Mouse (Mus musculus): ENCODE measurements around the gene Ust.

Ust gene

DNA sequence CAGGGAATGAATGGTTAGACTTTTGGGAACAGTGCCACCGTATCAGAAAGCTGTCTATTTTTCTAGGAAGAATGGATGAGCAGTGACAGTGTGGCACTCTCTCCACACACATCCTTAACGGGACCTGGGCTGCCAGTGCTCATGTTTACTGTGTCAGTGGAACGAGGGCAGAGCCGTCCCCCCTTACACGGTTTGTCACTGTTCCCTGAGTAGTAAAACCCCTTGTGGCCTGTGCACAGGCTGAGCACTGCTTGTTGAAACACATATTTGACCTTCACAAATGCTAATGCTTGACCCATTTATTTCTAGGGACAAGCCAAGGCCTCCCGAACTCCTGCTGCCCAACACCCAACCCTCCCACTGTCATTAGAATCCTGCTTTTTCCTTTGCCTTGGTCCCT lies 209.2 kb downstream of the Ust start:
- no peak for DNase-seq

DNA sequence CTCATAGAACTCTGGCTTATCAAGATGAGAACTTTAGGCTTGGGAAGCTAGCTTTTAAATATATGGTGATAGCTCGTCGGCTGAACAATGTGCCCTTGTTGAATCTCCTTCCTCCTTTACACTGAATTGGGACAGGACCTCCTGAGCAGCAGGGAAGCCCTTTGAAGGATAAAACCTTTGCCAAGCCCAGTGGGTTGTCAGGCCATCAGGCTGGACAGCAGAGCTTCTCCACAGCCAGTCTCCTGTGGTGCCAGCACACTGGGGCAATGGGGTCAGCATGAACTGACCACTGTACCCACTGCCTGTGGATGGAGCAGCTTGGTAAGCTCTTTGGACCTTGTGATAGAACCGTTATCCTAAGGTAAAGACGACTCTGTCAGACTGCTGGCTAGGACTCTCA lies 214.4 kb downstream of the Ust start:
- DNase-seq, result no peak

DNA sequence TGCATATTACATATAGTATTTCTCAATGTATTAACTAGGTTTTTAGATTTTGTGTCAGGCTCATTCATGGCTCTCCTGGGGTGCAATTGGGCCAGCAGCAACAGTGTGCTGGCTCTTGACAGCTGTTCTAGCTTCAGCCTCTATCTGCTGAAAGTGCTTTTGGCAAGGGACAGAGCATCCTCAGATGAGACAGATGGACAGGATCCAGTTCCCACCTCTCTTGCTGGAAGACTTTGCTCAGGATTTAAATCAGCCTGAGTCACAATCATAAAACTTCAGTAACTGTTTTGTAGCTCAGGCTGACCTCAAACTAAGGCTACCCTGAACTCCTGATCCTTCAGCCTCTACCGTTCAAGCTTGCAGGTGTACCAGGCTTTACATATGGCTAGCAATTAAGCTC lies 219.5 kb downstream of the Ust start:
- no peak for DNase-seq

DNA sequence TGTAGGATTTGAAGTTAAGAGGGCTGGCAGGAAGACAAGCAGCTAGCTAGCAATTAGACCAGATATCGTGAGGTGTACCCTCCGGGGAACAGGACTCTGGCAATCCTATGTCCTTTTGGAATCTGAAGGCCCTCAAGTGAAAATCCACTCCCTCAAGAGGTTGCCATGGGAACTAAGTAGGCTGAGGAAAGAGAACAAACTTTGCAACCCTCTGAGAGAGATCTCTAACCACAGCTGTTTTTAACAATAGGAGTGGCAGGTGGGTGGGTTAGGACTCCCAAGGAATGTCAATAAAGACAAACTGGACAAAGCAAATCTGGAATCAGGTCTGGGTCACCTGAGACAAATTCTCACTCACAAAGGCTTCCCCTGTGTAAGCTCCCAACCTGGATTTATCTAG lies 221.4 kb downstream of the Ust start:
- DNase-seq, result no peak

DNA sequence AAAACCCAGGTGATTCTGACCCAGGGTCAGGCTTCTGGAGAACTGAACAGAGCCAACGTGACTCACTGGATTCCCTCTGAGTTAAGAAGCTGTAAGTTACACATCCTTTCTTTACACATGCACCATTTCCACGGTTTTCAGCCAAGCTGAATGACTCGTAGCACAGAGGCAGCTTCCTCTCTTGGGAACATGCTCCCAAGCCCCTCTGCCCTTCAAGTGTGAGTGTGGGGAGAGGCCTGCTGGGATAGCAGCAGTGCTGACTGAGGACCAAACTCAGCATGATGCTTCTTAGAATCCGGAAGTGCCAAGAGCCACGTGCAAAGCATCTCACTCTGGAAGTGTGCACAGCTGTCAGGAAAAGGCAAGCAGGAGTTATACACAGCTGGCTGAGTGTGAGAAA lies 228.0 kb downstream of the Ust start:
- no peak for DNase-seq

DNA sequence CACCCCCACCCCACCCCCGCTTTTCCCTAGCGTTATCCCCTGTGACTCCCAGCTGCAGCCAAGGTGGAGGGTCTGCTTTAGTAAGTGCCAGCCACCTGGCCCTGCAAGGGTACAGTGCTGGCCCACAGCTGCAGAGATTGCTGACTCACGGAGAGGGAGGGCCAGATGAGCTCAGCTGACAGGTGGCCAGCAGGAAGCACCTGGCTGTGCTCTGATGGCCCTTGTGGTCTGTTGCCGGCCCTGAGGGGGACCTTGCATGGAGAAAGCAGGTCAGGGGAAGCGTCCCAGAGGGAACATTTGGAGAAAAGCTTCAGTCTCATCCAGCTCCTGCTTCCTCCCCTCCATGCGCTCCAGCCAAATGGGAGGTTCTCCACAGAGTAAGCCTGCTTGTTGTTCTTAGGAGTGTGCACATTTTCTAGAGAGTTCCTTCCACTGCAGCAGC lies 231.3 kb downstream of the Ust start:
- peak; percentile 28 to 42 for DNase-seq

DNA sequence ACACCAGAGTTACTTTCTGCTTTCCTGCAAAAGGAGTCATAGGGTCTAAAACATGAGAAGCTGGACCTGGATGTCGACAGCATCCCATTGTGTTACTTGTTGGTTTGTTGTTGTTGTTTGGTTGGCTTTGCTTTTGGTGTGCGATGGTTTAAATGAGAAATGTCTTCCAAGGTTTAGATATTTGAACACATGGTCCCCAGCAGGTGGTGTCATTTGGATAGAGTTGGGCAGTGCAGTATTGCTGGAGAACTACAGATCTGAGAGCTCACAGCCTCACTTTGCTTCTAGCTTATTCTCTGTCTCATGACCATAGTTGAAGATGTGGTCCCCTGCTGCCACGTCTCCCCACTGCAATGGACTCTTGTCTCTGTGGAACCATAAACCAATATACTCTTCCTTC lies 234.6 kb downstream of the Ust start:
- no peak for DNase-seq

DNA sequence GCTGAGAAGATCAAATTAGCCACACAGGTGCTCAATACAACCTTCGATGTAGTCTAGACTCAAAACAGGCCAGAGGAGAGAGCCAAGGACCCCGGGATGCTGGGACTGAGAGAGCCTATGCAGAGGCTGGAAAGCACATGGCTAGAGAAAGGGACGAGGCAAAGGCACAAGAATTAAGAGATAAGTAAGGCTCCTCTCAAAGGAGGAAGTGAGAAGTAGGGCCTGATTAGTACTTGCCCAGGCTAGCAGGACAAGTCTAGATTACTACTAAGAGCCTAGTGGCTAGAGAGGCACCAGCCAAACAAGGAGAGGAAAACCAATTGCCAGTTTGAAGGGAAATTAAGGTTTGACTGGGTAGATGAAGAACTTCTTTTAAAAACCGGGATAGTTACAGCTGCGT lies 241.5 kb downstream of the Ust start:
- DNase-seq, result no peak

DNA sequence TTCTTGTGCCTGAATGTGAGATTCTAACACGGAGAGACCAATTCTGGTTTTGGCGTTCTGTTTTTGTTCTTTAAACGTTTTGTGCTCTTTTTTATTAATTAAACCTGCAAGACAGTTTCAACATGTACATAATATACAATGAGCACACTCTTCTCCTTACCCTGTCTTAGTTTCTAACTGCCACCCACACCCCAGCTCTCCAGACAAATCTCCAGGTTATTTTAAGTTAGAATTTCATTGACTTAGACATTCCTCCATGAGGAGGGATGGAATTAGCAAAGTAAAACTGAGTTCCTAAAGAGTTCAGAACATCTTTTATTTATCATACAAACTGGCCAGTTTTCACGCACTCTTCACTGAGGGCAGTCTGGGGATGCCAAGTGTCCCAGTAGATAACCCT lies 248.9 kb downstream of the Ust start:
- DNase-seq, result no peak

DNA sequence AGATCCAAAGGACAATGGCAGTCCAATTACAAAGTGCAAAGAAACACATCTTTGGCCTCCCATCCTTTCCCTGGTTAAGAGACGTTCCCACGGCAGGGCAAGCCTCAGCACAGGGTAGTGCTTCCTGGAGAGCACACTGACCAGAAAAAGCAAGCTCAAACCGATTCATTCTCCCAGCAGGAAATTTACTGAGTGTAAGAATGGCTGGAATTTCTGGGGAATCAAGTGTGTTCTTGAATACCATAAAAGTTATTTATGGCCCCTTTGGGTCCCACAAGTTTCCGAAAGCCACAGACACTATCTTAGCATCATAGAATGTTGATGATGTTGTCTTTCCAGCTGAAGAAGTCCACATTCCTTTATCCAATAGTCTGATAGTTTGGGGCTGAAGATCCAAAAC lies 258.9 kb downstream of the Ust start:
- DNase-seq, result peak; percentile 23 to 43

DNA sequence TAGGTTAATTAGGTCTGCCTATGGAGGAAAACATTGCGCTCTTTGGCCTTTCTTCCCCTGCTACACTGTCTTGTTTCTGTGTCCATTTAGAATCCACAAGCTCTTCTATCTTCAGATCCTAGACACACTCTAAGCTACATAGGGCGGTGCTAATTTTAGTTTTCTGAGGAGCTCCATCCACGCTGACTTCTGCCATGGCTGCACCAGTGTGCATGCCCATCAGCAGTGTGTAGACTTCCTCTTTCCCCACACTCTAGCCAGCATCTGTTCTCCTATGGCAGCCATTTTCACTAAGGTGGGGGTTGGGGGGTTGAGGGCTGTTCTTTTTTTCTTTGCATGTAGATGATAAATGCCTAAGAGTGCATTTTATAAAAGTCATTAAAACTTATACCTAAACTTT lies 268.6 kb downstream of the Ust start:
- no peak for DNase-seq

DNA sequence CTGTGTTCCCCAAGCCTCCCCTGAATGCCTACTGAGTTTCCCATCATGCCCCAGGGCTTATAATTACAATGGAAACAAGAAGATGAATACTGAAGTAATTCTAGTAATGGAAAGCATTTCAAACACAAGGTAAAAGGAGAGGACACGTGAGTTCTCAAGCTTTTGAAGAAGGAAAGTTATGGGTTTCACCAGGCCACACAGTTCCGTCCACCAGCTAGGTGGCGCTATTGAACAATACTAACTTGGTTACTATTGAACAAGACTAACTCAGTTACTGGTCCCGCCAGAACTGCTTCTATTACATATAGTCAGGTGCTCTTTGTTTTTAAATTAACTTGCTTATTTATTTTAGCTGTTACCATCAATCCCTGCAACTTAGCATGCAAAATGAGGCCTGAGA lies 276.3 kb downstream of the Ust start:
- peak; percentile 81 to 83 for DNase-seq

DNA sequence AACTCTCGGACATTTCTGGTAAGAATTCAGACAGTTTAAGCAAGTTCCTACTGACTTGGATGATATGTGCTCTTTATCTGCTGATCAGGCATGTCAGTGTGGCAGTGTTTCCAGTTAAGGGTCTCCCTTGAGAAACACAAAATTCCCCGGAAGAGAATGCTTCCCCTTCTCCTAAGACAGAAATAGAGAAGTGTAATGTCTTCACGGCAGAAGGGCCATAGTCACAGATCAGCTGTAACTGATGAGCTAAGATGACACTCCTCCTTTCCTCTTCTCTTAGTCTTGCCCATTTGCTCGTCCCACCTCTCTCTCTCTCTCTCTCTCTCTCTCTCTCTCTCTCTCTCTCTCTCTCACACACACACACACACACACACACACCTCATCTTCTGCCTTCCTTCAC lies 277.9 kb downstream of the Ust start:
- DNase-seq, result no peak

DNA sequence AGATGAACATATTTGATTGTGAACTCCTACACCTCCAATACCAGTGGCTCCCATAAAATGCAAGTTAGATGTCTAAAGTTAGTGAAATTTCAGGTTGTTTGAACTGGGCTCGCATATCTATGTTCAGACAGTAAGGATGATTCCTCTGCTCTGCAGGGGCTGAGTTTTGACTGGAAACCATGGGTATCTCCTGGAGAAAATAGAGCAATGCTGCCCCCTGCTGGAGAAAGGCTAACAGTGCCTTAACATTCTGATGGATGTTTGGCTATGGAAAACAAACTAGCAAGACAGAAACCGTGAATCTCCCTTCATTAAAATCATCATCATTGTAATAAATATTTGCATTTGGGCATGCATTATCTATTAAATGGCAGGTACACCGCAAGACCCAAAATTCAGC lies 278.4 kb downstream of the Ust start:
- DNase-seq, result peak; percentile 83 to 86

DNA sequence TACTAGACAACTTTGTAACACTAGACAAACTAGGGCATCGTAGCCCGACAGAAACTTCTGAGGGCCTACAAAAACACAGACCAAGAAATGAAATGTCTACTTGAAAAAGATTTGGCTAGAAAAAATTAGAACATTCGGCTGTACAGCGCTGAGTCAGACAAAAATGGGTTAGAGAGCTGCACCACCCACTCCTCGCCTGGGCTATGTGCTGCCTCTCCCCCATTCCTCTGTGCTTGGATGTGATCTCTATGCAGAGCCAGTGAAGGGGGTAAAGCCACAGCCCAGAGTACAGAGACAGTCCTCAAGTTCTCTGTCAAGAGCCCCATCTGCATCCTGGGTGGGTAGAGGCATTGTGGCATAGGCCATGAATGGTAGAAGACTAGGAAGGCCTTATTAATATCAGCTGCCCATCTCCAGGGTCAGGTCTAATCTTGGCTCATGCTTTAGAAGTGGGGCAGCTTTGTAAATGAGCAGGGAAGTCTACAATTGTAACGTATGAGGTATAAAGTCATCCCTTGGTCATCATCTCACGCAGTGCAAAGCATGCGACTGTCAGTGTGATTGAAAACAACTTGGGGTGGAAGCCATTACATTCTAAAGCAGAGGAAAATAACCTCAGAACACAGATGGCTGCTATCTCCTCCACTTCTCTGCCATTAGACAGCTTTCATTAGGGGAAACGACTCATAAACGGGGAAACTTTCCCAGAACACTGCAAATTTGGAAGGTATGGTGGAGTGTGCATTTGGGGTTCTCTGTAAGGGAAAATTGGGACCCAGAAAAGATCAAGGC lies 281.6 kb downstream of the Ust start:
- no peak for DNase-seq

DNA sequence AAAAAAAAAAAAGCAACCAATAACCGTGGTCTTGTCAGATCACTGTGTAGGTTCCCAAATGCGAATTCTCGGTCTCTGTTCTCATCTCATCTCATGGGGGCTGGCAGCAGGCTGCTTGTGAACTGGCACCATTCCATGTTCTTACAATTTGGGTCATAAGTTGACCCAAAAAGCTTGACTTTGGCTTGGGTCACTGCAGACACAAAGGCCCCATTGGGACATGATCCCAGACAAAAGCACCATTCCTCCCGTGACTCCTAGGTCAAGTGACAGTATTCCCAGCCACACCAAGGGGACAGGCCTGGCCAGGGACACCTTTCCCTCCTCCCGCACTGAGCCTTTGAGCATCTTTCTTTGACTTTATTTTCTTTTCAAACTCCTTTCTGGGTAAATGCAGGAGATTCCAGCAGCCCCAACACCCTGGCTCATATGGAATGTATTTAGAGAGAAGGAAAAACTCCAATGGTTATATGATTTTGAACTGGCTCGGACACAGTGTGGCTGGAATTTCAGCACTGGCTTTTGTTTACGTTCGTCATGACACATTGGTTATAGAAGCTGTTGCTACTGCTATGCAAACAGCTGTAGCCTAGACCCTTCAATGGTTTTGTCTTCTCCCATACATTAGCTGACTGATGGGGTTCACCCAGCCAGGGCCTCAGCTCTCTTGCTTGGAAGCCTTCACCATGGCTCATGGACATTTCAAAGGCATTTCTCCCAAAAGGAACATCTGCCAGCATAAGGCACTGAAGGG lies 285.3 kb downstream of the Ust start:
- no peak for DNase-seq

DNA sequence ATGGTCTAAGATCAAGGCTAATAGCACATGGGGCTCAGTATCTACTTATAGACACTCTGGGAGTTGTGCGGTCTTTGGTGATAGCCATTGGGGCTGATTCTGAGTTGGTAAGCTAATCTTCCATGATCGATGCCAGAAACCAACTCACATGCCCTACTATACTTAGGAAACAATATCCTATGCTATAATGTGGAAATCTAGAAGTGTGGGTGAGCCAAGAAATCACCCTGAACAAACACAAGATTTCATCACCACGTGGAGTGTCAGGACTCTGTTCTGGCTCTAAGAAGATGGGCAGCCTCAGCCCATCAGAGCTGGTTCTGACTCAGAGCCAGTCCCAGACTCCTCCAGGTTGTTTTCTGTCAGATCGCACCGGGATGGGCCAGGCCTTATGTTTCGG lies 286.1 kb downstream of the Ust start:
- DNase-seq, result no peak

DNA sequence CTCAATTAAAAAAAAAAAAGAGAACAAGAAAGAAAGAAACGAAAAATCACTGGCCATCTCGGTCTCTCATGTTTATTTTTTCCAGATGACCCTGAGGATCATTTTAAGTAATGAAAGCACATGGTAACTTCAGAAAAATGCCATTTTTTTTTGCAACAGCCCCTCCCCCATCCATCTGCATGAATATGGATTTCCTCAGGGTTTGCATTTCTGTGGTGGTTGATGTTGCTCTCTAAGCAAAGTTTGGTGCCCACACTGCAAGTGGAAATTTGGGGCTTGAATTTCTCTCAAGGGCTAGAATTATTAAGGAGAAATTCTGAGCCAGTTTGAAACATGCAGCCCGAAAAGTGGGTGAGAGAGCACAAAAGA lies 290.3 kb downstream of the Ust start:
- DNase-seq, result no peak

DNA sequence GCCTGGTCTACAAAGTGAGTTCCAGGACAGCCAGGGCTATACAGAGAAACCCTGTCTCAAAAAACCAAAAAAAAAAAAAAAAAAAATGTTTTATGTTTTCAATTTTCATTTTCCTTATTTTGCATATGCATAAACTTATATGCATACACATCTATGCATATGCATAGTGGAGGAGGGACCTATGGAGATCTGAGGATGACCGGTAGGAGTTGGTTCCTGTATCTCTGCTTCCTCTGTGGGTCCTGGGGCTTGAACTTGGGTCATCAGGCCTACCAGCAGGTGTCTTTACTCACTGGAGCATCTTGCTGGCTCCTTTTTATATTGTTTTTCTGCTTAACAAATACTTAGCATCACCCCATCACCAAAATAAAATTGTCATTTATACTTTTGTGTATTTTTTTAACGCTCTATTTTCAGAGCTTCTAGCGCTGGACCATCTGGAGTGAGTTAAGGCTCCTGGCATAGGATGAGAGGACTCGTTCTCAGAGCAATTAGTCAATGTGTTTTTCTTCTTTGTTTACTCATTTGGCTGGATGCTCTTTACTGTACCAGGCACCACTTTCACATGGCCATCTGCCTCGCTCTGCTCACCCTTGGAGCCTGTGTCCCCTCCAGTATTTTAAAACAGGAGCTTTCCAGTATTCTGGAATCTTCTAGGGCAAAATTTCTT lies 290.8 kb downstream of the Ust start:
- peak in 1 of 2 experiments; percentile 23 for DNase-seq

DNA sequence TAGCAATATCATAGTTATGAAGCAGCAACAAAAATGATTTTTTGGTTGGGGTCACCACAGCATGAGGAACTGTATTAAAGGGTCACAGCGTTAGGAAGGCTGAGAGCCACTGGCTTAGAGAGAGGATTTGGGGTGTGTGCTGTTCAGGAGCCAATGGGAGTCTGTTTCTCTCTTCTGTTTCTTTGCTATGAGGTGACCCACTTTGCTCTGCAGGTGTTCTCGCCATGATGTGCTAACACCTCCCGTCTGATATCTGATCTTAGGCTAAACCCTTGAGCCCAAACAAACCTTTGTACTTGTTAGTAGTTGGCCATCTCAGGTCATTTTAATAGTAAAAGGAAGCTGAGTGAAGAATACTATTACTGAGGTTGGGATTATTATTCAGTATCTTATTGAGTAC lies 292.0 kb downstream of the Ust start:
- DNase-seq, result no peak

DNA sequence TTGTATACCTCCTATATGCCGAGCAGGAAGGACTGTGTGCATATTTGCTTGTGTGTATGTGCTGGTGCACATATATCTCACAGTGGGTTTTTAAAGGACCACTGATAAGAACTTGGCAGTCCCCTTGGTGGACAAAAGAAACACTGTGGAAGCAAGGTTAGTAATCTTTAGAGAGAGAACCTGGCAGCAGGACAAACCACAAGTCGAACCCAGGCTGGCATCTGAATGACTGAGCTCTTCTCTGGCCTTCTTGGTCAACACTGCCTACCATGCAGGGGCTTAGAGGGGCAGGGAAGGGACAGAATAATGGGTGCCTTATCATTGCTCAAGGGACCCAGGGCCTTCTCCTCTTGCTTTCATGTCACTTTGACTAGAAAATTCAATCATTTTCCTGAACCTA lies 294.0 kb downstream of the Ust start:
- DNase-seq, result no peak

DNA sequence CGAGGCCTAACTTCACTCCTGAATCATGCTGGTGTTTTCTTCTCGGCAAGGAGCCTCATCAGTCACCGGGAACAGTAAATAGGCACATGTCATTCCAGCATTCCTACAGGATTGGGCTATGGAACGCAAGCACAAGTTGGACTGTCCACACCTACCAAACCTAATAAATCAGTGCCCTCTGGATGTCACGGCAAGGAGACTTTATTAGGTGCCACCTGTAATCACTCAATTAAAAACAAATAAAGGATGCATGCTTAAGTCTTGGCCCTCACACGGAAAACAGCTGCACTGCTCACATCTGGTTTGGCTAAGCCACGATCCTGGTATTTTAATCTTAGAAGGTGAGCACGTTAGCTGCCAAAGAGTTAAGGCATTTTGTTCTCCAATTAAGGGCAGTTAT lies 294.6 kb downstream of the Ust start:
- DNase-seq, result no peak

DNA sequence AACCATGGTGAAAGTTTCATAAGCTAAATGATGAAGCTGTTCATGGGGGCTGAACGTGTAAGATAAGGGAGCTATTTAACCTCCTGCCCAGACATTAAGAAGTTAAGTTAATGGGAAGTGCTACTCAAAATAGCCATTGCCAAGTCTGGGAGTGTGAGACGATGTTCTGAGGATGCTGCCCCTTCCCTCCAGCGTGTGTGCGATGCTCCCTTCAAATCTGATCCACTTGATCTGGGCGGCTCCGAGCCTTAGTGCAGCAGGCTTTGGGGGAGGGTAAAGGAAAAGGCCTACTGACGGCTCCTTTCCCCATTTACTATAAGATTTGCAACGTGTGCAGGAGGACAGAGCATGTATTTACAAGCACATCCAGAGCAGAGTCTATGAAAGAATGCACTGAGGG lies 301.7 kb downstream of the Ust start:
- no peak for DNase-seq

DNA sequence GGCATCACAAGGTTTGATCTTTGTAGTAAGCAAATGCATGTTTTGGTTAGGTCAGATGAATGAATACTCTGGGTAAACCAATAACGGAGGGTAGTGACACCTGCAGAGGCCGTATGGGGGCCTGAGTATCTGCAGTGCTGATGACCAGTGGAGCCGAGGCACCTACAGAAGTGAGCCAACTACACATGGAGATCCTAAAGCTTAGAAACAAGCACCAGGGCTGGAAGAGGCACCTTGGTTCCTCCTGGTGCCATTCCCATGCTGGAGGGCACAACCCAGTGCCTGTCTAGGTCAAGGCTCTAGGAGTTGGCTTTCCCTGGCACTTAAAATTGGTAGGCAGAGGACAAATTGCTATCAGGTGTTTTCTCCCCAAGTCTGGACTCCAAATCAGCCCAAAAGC lies 303.4 kb downstream of the Ust start:
- no peak for DNase-seq

Measured in kidney, postnatal 4 days (tissue).